Mouse (Mus musculus) liver, embryonic 14.5 days (tissue): ENCODE measurements around the gene Cpt1b.

Source experiments
- CTCF ChIP-seq: IDR thresholded peaks from 2 replicates; pipeline ENCODE4 v1.5.1; 2016; ENCODE audit warnings: antibody characterized with exemption, low read depth, control low read depth
- EP300 ChIP-seq: IDR thresholded peaks from 2 replicates; pipeline ENCODE4 v1.6.1; 2016; ENCODE audit warnings: antibody characterized with exemption, low read depth

- TF ChIP-seq CTCF, result no peak
- TF ChIP-seq EP300, result no peak
These were observed 29.2 kb upstream of the Cpt1b start for GRCm38 (mm10) chr15:89454857-89455256.
